Mouse (Mus musculus) induced T-regulatory cell, adult 2 months (primary cell): ENCODE data around the gene 1110025L11Rik.
"Not testable (repeated sequence)": the region's sequence is repeated elsewhere in the genome, so short reads cannot be mapped to it uniquely, and the experiment has no call there.

ENCODE experiments used
- DNase-seq: peaks from one replicate; pipeline ENCODE4 v3.0.0-alpha.2; 2012; ENCODE audit warnings: low read depth

The 1110025L11Rik gene

DNA sequence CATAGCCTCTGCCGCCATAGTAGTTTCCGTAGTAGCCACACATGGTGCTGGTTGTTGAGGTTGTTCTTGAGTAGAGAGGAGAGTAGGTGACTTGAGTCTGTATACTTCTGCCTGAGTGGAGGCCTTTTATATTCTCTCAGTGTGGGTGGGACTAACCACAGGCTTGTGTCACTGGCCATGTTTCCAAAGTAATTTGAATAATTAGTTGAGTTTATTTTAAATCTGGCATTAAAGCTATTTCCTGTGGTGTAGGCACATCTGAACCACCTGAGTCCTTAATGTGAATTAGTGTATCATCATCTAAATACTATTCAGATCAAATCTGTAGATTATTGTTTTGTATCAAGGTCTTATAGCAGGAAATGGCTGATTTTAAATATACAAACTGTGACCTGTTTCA lies at the start of gene 1110025L11Rik:
1110025L11Rik (minus strand) TSS at position 101 of the 400 bp plus-strand sequence.
- DNase-seq = not testable (repeated sequence)

DNA sequence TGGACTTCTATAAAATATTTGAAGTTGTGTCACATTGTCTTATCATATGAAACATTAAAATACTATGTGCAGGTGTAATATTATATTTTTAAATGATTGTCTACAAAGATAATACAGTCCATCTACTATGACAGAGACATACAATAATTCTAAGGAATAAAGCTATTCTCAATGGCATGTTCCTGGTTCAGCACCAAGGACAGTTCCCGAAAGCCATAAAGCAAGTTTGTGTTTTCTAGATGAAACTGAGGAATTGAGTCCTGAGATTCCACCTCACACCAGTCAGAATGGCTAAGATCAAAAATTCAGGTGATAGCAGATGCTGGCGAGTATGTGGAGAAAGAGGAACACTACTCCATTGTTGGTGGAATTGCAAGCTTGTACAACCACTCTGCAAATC lies 7.2 kb upstream of the 1110025L11Rik start:
- DNase-seq = peak; percentile 1

GRCm38 (mm10) chr16:89047783-89048182 lies 16.0 kb downstream of the 1110025L11Rik start, which contains the start of gene Krtap6-5:
Krtap6-5 (minus strand) TSS chr16:89047883.
- no peak for DNase-seq

DNA sequence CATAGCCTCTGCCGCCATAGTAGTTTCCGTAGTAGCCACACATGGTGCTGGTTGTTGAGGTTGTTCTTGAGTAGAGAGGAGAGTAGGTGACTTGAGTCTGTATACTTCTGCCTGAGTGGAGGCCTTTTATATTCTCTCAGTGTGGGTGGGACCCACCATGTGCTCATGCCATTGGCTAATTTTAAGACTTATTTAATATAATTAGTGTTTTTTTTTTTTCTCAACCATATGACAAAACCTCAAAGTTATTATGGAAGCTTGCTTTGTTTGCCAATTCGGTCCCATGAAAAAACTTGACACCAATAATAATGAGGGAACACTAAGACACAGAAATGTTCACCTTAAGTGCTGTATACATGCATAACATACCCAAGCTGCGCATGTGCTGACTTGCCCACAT lies 22.4 kb downstream of the 1110025L11Rik start, which contains the start of gene Gm10228:
Gm10228 (minus strand) TSS at position 101 of the 400 bp plus-strand sequence.
- DNase-seq = not testable (repeated sequence)

- DNase-seq = not testable (repeated sequence)
Observed at GRCm38 (mm10) chr16:89031399-89031798, 32.4 kb downstream of the 1110025L11Rik start, which contains the start of gene Krtap6-1. Krtap6-1 (plus strand) TSS chr16:89031699.

DNA sequence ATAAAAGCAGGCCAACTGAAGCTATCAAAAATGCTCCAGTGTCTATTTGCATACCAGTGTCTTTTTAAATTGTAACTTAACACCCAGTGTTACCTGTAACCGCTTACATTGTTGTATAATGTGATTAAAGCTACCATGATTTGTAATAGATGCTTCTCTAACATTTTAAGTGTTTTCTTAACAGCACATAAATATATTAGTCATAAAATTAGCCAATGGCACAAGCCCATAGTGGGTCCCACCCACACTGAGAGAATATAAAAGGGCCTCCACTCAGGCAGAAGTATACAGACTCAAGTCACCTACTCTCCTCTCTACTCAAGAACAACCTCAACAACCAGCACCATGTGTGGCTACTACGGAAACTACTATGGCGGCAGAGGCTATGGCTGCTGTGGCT lies 48.8 kb downstream of the 1110025L11Rik start, which contains the start of gene Gm10229:
Gm10229 (plus strand) TSS at position 301 of the 400 bp plus-strand sequence.
- DNase-seq = not testable (repeated sequence)

GRCm38 (mm10) chr16:89013973-89014372 lies 49.8 kb downstream of the 1110025L11Rik start:
- DNase-seq = no peak
